Mouse (Mus musculus): ENCODE results near the gene Ccdc158. TPM values are rescaled to one million over a fixed set of nuclear protein-coding genes. Genes with fewer than 3 reads are reported as not detected.

Gene Ccdc158
- 0.49 and 1.00 TPM in 2 replicates for total RNA-seq (2021)
- long read RNA-seq, partial matches to known transcripts, result 1 of 2 reads
- long read RNA-seq, other reads (novel, unspliced or antisense), result 1 of 2 reads

DNA sequence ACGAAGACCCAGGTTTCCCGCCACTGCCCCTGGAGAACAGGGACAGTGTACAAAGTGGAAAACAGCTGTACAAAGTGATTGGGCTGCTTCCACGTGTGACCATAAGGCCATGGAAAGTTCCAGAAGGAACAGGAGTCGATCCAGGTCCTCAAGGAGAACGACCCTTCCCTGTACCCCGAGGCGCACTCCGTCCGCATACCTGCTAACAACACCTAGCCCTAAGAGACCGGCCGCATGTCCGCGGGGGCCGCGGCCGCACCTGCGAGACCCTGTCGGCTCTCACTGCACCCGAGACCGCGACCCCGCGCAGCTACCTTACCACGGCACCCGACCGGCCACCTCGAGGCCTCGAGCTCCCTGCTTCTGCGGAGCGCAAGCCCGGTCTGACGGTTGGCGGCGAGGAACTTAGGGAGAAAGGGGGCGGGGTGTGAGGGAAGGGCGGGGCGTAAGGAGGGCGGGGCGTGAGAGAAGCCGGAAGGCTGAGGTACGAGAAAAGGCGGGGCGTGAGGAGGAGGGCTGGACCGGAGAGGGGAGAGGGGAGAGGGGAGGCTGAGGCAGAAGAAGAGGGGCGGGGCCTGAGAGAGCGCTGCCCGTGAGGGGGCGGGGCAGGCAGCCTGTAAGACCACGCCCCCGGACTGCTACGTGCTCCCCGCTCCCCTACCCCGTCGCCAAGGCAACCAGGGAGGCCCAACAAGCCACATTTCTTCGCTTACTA, at the start of gene Ccdc158:
Ccdc158 (minus strand) TSS at position 413 of the 715 bp plus-strand sequence.
- peak; percentile 69 for DNase-seq

GRCm38 (mm10) chr5:92721610-92722009, 46.5 kb upstream of the Ccdc158 start:
- no peak for DNase-seq

DNA sequence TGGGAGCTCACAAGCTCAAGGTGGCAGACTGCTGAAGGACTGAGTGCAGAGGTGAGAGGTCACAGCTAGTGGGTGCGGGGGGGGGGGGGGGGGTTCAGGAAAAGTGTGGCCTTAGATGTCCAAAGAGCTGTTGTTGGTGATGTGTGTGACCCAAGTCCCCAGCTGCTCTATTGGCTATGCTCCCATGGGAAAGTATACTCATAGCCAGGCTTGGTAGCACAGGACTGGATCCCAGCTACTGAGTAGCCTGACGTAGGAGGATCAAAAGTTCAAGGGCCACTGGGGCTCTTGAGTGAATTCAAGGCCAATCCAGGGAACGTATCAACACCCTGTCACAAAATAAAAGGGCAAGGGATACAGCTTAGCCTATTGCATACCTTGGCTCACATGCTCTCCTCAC, 43.8 kb upstream of the Ccdc158 start:
- no peak for DNase-seq

GRCm38 (mm10) chr5:92717666-92718360, 42.7 kb upstream of the Ccdc158 start:
- no peak for DNase-seq

GRCm38 (mm10) chr5:92715890-92716289, 40.8 kb upstream of the Ccdc158 start:
- no peak for DNase-seq

DNA sequence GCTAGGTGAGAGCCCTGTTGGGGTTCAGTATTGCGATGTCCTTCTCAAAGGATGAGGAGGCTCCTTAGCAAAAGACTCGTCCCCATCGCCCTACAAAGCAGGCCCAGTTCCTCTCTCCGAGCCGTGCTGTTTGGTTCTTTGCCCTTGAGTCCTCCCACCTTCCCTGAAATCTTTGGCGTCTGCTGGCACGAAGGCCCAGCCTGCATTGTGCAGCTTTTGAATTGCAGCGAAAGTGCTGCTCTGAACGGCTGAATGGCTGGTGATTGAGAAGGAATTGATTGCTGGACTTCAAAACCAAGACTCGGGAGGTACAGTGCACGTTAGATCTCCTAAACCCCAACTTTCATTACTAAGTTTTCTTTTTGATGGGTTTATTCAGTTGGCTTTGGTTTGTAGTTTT, 40.2 kb upstream of the Ccdc158 start:
- DNase-seq, result no peak

GRCm38 (mm10) chr5:92714886-92715285, 39.8 kb upstream of the Ccdc158 start:
- no peak for DNase-seq

- no peak for DNase-seq
These were observed 37.7 kb upstream of the Ccdc158 start for GRCm38 (mm10) chr5:92712621-92713395.

- no peak for DNase-seq
These were observed 36.7 kb upstream of the Ccdc158 start for GRCm38 (mm10) chr5:92711666-92712290.

- peak; percentile 10 for DNase-seq
These were observed 35.7 kb upstream of the Ccdc158 start for GRCm38 (mm10) chr5:92710779-92711178.

DNA sequence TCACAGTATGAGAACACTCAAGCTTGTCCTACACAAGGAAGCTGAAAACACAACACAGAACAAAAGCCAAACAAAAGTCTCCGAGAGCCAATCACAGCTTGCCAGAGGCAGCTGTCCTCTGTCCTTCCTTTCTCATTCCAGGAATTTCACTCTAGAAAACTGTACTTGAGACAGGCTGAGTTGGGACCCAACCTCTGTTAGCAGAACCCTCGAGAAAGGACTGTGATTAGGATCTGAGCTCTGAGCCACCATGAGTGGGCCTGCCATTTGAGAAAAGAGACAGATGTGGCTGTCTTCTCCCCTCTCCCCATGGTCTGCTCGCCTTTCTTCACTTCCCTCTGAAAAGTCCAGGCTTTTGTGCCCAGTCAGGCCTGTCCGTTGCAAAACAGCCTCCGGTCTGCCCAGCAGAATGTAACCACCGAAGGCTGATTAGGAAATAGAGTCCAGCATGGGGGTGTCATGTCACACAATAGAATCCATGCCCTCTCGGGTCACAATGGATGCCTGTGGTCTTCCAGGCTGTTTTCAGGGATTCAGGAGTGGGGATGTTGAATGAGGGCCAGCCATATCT, 32.9 kb upstream of the Ccdc158 start:
- DNase-seq, result no peak

DNA sequence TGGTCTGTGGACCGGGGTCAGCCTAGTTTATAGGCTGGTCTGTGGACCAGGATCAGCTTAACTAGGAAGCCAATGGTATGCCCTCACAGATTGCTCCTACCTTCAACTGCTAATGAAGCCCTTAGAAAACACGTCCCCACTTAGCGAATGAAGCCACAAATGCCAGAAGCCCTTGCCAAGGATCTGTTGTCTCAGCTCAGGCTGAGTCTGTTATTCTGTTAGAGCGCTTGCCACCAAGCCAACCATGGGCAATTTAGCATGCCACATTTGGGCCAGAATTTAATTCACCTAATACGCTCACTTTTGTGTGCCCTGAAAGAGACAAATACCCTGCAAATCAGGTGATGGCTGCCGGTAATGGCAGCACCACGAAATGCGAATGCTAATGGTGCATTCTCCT, 28.6 kb upstream of the Ccdc158 start:
- no peak for DNase-seq

- DNase-seq, result no peak
These were observed 26.7 kb upstream of the Ccdc158 start for GRCm38 (mm10) chr5:92701750-92702149.

DNA sequence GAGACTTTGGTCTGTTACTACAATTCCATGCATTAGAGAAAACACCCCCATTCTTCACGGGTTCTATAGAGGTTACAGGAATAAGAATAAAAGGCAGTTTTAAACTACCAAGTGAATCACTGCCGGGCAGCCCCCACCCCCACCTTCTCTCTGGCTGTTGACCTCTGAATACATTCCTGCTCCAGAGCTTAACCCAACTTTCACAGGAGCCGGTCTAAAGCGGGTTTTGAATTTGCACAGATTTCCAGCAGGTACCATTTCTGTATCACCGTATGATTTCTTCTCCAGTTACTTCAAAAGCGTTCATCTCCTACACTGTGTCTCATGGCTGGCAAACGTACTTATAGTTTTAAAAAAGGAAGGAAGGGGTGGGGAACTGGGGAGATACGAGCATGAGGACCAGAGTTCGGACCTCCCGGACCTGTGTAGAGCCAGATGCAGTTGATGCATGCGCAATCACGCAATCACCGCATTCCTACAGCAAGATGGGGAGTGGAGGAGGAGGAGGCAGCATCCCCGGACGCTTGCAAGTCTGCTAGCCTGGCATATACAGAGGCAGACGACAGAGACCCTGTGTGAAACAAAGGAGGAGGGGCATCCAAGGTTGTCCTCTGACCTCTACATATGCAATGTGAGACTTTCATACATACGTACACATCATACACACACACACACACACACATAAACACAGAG, 23.9 kb upstream of the Ccdc158 start:
- no peak for DNase-seq

DNA sequence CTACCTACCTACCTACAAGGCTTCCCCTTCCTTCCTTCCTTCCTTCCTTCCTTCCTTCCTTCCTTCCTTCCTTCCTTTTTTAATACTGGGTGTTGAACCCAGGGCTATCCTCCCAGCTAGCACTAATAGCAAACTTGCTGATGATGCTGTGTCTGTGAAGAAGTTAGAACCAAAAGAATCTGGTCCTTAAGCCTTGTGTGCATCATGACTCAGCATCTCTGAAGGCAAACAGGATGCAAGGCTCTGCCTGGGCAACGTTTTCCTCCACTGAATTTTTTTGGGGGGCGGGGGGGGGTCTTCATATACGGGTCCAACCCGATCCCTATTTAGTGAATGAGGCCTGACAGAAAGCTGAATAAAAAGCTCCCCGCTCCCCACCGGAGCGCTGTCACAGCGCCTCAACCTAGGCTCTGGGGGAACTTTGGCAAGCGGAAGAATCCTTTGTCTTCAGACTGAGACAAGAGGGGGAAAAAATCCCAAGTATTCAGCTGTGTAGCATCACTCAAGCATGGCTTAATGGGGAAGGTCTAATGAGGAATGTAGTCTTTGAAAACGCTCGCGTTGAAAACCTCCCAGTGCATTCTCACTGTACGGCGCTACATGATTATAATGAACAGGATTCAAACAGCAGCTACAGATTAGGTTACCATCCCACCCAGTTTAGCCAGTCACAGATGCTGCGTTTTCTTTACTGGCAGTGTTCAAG, 23.2 kb upstream of the Ccdc158 start:
- no peak for DNase-seq

DNA sequence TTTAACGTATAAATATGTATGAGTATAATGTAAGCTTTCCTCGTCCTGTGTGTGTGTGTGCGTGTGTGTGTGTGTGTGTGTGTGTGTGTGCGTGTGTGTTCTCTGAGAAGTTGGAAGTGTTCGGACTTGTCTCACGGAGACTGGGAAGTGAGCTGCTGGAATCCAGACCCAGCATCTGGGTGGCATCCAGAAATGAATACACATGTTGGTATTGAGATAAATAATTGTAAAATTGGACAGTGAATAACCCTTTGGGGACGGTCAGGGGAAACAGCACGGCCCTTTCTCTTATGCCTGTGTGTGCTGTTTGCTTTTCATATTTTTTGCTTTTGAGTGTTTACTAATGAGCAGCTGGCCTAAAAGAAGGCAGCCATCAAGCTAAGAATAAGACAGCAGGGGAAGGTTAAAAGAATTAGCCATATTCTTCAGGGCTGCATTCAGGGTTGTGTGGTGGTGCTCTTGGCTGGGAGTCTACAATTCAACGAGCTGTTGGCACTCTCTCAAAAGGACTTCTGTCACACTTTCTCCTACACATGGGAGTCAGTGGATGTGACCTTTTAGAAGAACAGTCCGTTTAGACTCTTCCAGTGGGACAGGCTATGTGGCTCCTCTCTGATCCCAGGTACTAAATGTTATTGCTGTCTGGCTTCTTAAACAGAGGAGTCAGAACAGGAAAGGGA, 19.4 kb upstream of the Ccdc158 start:
- DNase-seq, result no peak

- no peak for DNase-seq
These were observed 18.7 kb upstream of the Ccdc158 start for GRCm38 (mm10) chr5:92693744-92694143.

- no peak for DNase-seq
These were observed 17.3 kb upstream of the Ccdc158 start for GRCm38 (mm10) chr5:92692206-92693007.

- DNase-seq, result no peak
These were observed 13.5 kb upstream of the Ccdc158 start for GRCm38 (mm10) chr5:92688569-92688968.
